Mouse (Mus musculus) hindbrain, embryonic 11.5 days (tissue): ENCODE measurements around the gene Txndc9. TPM values are rescaled to one million over a fixed set of nuclear protein-coding genes. Genes with fewer than 3 reads are reported as not detected.

ENCODE experiments used
- ATAC-seq: fragments of 200-750 bp; cut with Nextera tagmentation; 2 replicates; pipeline ENCODE4 v1.8.0; 2017; ENCODE audit warnings: mild to moderate bottlenecking, moderate TSS enrichment, moderate library complexity; ENCODE audit not compliant: low FRiP score
- DNase-seq: peaks from one replicate; pipeline ENCODE4 v3.0.0-alpha.2; 2015; ENCODE audit warnings: low spot score
- H3K27ac ChIP-seq: fragments of 300-500 bp; sonication (generic); 2 replicates; pipeline ENCODE4 v1.5.1; 2014; ENCODE audit warnings: mild to moderate bottlenecking, low read depth, low read length
- H3K27me3 ChIP-seq: fragments of 300-500 bp; sonication (generic); 2 replicates; pipeline ENCODE4 v1.6.1; 2014; ENCODE audit warnings: mild to moderate bottlenecking, low read length, moderate library complexity, mixed read lengths; ENCODE audit not compliant: control insufficient read depth, insufficient read depth
- H3K36me3 ChIP-seq: fragments of 300-500 bp; sonication (generic); 2 replicates; pipeline ENCODE4 v1.6.1; 2014; ENCODE audit warnings: mild to moderate bottlenecking, low read length, moderate library complexity, mixed read lengths; ENCODE audit not compliant: control insufficient read depth, insufficient read depth
- H3K4me1 ChIP-seq: fragments of 300-500 bp; sonication (generic); replicated peaks from 2 replicates; pipeline ENCODE4 v1.6.1; 2014; ENCODE audit warnings: low read length, mixed read lengths; ENCODE audit not compliant: control insufficient read depth, insufficient read depth
- H3K4me2 ChIP-seq: fragments of 300-500 bp; sonication (generic); replicated peaks from 2 replicates; pipeline ENCODE4 v1.6.1; 2014; ENCODE audit warnings: mild to moderate bottlenecking, low read depth, low read length
- H3K4me3 ChIP-seq: fragments of 300-500 bp; sonication (generic); 2 replicates; pipeline ENCODE4 v1.5.1; 2014; ENCODE audit warnings: low read depth, low read length
- H3K9ac ChIP-seq: fragments of 300-500 bp; sonication (generic); 2 replicates; pipeline ENCODE4 v1.6.1; 2014; ENCODE audit warnings: low read depth, low read length
- H3K9me3 ChIP-seq: fragments of 300-500 bp; sonication (generic); 2 replicates; pipeline ENCODE4 v1.6.1; 2016; ENCODE audit warnings: low read length; ENCODE audit not compliant: control insufficient read depth
- WGBS: fragments of 180-500 bp; shearing (Covaris S2); extraction: QIAGEN DNeasy Blood & Tissue Kit; methylation state at CpG from one replicate; pipeline ENCODE4 v1.1.7; 2014; 5-methylcytosine and 5-hydroxymethylcytosine counted together
- polyA plus RNA-seq: library from polyadenylated mRNA; unstranded; fragments of >200 nt; fragmentation: Nextera tagmentation; extraction: Ambion mirVana; gene quantifications from 2 replicates; pipeline ENCODE4 v1.2.1, GENCODE M21; 2014

The Txndc9 gene
- polyA plus RNA-seq, 1 experiment from 2014 or later, result 188 TPM

- DNase-seq, result no peak
- ATAC-seq, result no peak
- H3K4me2 ChIP-seq, result no peak overlapping the region
- no peak overlapping the region for H3K27ac ChIP-seq
- 64% methylated on average over 5 of the region's 5 CpGs for WGBS
- no peak overlapping the region for H3K4me3 ChIP-seq
- no peak overlapping the region for H3K9ac ChIP-seq
- H3K27me3 ChIP-seq, result no peaks in the 10 kb centered on the region
- H3K36me3 ChIP-seq, result no peaks in the 10 kb centered on the region
- H3K4me1 ChIP-seq, result no peaks in the 10 kb centered on the region
- no peaks in the 10 kb centered on the region for H3K9me3 ChIP-seq
Measured at GRCm38 (mm10) chr1:37959486-37959885, 38.2 kb downstream of the Txndc9 start.

- Histone ChIP-seq H3K27me3 (no peaks in the 10 kb centered on the region), H3K4me3 (no peak overlapping the region), H3K36me3 (no peaks in the 10 kb centered on the region), H3K27ac (no peak overlapping the region), H3K9me3 (no peaks in the 10 kb centered on the region), H3K4me2 (no peak overlapping the region), H3K9ac (no peak overlapping the region), H3K4me1 (no peaks in the 10 kb centered on the region)
- 83% methylated on average over 2 of the region's 2 CpGs for WGBS
- DNase-seq (no peak), ATAC-seq (no peak)
Measured at GRCm38 (mm10) chr1:37958516-37958915, 39.2 kb downstream of the Txndc9 start.

GRCm38 (mm10) chr1:37957659-37958058, 40.0 kb downstream of the Txndc9 start, which contains the start of gene Lyg1:
Gene Lyg1, minus strand, starts transcription at chr1:37957759.
- WGBS, result 88% methylated on average over 5 of the region's 5 CpGs
- H3K4me1 ChIP-seq, result no peaks in the 10 kb centered on the region
- H3K4me3 ChIP-seq, result no peak within 1 kb of the TSS
- H3K9me3 ChIP-seq, result no peaks in the 10 kb centered on the region
- no peaks in the 10 kb centered on the region for H3K36me3 ChIP-seq
- no peak within 1 kb of the TSS for H3K27ac ChIP-seq
- H3K9ac ChIP-seq, result no peak within 1 kb of the TSS
- DNase-seq, result no peak
- ATAC-seq, result no peak
- no peak within 1 kb of the TSS for H3K4me2 ChIP-seq
- H3K27me3 ChIP-seq, result no peaks in the 10 kb centered on the region

- no peak for DNase-seq
- Histone ChIP-seq H3K9ac (no peak overlapping the region), H3K36me3 (no peaks in the 10 kb centered on the region), H3K27me3 (no peaks in the 10 kb centered on the region), H3K9me3 (no peaks in the 10 kb centered on the region), H3K4me3 (no peak overlapping the region), H3K4me2 (no peak overlapping the region), H3K27ac (no peak overlapping the region), H3K4me1 (no peaks in the 10 kb centered on the region)
- 40% methylated on average over 3 of the region's 3 CpGs for WGBS
- no peak for ATAC-seq
Measured at GRCm38 (mm10) chr1:37956690-37957431, 40.8 kb downstream of the Txndc9 start.

DNA sequence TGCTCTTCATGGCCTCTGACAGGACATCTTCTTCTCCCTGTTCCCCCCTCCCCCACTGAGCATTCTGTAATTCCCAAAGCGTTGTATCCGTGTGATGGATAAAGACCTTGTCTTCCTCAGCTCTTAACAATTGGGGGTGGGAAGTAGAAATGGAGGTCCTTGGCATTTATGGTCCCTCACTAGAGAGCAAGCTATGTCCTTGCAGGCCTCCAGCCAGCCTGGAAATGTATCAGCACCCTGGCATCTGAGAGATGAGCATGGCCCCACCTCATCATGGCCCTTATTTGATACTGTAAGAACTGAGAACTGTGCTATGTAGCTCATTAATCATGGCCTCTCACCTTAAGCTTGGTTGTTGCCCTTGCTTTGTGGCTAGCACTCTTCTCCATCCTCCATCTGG, 42.4 kb downstream of the Txndc9 start:
- Histone ChIP-seq H3K27me3 (no peaks in the 10 kb centered on the region), H3K4me2 (no peak overlapping the region), H3K9me3 (no peaks in the 10 kb centered on the region), H3K4me3 (no peak overlapping the region), H3K27ac (no peak overlapping the region), H3K4me1 (no peaks in the 10 kb centered on the region), H3K36me3 (no peaks in the 10 kb centered on the region), H3K9ac (no peak overlapping the region)
- no peak for ATAC-seq
- DNase-seq, result no peak
- 90% methylated on average over 2 of the region's 2 CpGs for WGBS

DNA sequence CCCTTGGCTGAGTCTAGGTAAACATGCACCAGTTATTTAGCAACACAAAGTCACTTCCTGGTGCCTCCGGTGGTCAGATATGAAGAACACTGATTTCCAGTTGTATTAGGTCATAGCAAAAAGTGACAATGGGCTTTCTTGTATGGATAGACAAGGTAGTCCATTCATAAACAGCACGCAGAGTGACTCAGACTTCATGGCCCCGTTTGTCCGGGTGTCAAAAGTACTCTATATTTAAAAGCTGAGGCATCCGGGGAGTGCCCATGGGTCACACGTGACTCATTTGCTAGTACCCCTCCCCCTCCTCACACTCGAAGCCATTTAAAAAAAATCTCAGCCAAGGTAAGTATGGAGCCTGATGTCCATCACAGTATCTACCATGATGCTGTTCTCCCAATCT, 42.9 kb downstream of the Txndc9 start:
- Histone ChIP-seq H3K4me1 (no peaks in the 10 kb centered on the region), H3K27ac (no peak overlapping the region), H3K9me3 (no peaks in the 10 kb centered on the region), H3K36me3 (no peaks in the 10 kb centered on the region), H3K4me3 (no peak overlapping the region), H3K9ac (no peak overlapping the region), H3K27me3 (no peaks in the 10 kb centered on the region), H3K4me2 (no peak overlapping the region)
- ATAC-seq (no peak), DNase-seq (no peak)
- 86% methylated on average over 7 of the region's 7 CpGs for WGBS

GRCm38 (mm10) chr1:37948906-37949305, 48.8 kb downstream of the Txndc9 start:
- no peaks in the 10 kb centered on the region for H3K36me3 ChIP-seq
- H3K27me3 ChIP-seq, result no peaks in the 10 kb centered on the region
- 74% methylated on average over 2 of the region's 2 CpGs for WGBS
- no peak overlapping the region for H3K4me2 ChIP-seq
- no peak overlapping the region for H3K27ac ChIP-seq
- no peaks in the 10 kb centered on the region for H3K9me3 ChIP-seq
- H3K4me1 ChIP-seq, result no peaks in the 10 kb centered on the region
- no peak for ATAC-seq
- H3K4me3 ChIP-seq, result no peak overlapping the region
- no peak for DNase-seq
- no peak overlapping the region for H3K9ac ChIP-seq

Other genes with a start within 250 kb of the Txndc9 start
- 21.4 and 21.7 TPM in 2 replicates for gene Tsga10, start 131.5 kb downstream of the Txndc9 start, polyA plus RNA-seq
- gene Lipt1, start 126.2 kb downstream of the Txndc9 start, polyA plus RNA-seq, result 7.0 and 9.1 TPM in 2 replicates
- gene Mitd1, start 107.5 kb downstream of the Txndc9 start, polyA plus RNA-seq, result 24.0 and 27.0 TPM in 2 replicates
- 243 and 247 TPM in 2 replicates for gene Mrpl30, start 107.4 kb downstream of the Txndc9 start, polyA plus RNA-seq
- not detected in 2 replicates for gene Lyg2, start 81.4 kb downstream of the Txndc9 start, polyA plus RNA-seq
- not detected in 2 replicates for gene Lyg1, start 40.1 kb downstream of the Txndc9 start, polyA plus RNA-seq
- 28.0 and 34.0 TPM in 2 replicates for gene Eif5b, start 117 bp upstream of the Txndc9 start, polyA plus RNA-seq
- gene Rev1, start 131.9 kb upstream of the Txndc9 start, polyA plus RNA-seq, result 26.7 and 36.8 TPM in 2 replicates